Mouse (Mus musculus) neural tube, embryonic 14.5 days (tissue): ENCODE measurements around the gene Cpsf2. TPM values are rescaled to one million over a fixed set of nuclear protein-coding genes. Genes with fewer than 3 reads are reported as not detected.

Experiments used
- ATAC-seq: fragments of 200-750 bp; cut with Nextera tagmentation; 2 replicates; pipeline ENCODE4 v1.8.0; 2017; ENCODE audit warnings: low read depth, mild to moderate bottlenecking, moderate TSS enrichment, moderate library complexity
- H3K27ac ChIP-seq: fragments of 300-500 bp; sonication (generic); 2 replicates; pipeline ENCODE4 v1.5.1; 2014; ENCODE audit warnings: low read depth, mild to moderate bottlenecking, control low read depth, low read length, moderate library complexity, mixed read lengths
- H3K27me3 ChIP-seq: fragments of 300-500 bp; sonication (generic); 2 replicates; pipeline ENCODE4 v1.6.1; 2014; ENCODE audit warnings: low read length; ENCODE audit not compliant: control insufficient read depth, insufficient read depth
- H3K36me3 ChIP-seq: fragments of 300-500 bp; sonication (generic); 2 replicates; pipeline ENCODE4 v1.6.1; 2014; ENCODE audit warnings: low read length, mixed read lengths; ENCODE audit not compliant: control insufficient read depth, insufficient read depth
- H3K4me1 ChIP-seq: fragments of 300-500 bp; sonication (generic); 2 replicates; pipeline ENCODE4 v1.6.1; 2014; ENCODE audit warnings: low read length; ENCODE audit not compliant: control insufficient read depth, insufficient read depth
- H3K4me2 ChIP-seq: fragments of 300-500 bp; sonication (generic); 2 replicates; pipeline ENCODE4 v1.6.1; 2014; ENCODE audit warnings: mild to moderate bottlenecking, low read depth, low read length, control low read depth
- H3K4me3 ChIP-seq: fragments of 300-500 bp; sonication (generic); 2 replicates; pipeline ENCODE4 v1.5.1; 2014; ENCODE audit warnings: low read depth, low read length, control low read depth, mixed read lengths
- H3K9ac ChIP-seq: fragments of 300-500 bp; sonication (generic); replicated peaks from 2 replicates; pipeline ENCODE4 v1.6.1; 2014; ENCODE audit warnings: low read depth, mild to moderate bottlenecking, control low read depth, low read length, mixed read lengths
- H3K9me3 ChIP-seq: fragments of 300-500 bp; sonication (generic); 2 replicates; pipeline ENCODE4 v1.6.1; 2016; ENCODE audit warnings: low read length; ENCODE audit not compliant: control insufficient read depth
- WGBS: fragments of 180-500 bp; shearing (Covaris S2); extraction: QIAGEN DNeasy Blood & Tissue Kit; methylation state at CpG from one replicate; pipeline ENCODE4 v1.1.7; 2014; 5-methylcytosine and 5-hydroxymethylcytosine counted together
- polyA plus RNA-seq: library from polyadenylated mRNA; unstranded; fragments of >200 nt; fragmentation: Nextera tagmentation; extraction: Ambion mirVana; gene quantifications from 2 replicates; pipeline ENCODE4 v1.2.1, GENCODE M21; 2014

Cpsf2 gene
- polyA plus RNA-seq, 1 experiment from 2014 or later, result 34.5 TPM

DNA sequence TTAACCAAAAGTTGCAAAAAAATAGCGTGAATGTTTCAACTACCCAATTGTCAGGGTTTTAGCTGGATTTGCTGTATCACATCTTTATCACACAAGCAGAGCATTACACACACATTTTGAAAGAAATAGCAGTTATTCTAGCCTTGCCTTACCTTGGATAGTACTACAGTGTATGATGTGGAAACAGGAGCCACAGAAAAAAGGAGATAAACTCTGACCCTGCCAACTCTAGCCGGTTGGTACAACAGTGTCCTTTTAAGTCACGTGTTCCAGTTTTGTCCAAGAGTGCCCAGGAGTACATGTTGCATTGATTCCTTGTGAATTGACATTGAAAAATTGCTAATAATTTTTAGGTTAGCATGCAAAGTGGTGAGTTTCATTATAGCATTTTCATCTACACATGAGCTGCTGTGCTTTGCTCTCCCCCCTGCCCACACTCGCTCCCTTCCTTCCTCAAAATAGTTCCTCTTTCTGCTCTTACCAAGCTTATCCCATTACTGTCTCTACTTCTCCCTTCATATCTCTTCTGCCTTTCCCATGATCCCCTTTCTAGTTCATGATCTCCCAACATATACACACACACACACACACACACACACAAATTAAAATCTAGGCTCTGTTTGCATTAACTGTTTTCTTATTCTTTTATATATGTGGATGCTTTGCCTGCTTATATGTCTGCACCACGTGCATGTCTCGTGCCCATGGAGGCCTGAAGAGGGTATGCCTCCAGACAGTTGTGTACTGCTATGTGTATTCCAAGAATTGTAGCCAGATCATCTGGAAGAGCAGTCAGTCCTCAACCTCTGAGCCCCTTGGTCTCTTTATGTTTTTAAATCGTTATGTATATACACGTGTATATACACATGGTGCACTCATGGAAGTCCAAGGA lies 19.0 kb downstream of the Cpsf2 start:
- Histone ChIP-seq H3K36me3 (peaks cover 50% of the 10 kb centered on the region), H3K27ac (no peak overlapping the region), H3K9ac (no peak overlapping the region), H3K4me3 (no peak overlapping the region), H3K4me1 (no peaks in the 10 kb centered on the region), H3K9me3 (no peaks in the 10 kb centered on the region), H3K4me2 (no peak overlapping the region), H3K27me3 (no peaks in the 10 kb centered on the region)
- ATAC-seq, result no peak
- WGBS, result 96% methylated on average over 8 of the region's 8 CpGs

DNA sequence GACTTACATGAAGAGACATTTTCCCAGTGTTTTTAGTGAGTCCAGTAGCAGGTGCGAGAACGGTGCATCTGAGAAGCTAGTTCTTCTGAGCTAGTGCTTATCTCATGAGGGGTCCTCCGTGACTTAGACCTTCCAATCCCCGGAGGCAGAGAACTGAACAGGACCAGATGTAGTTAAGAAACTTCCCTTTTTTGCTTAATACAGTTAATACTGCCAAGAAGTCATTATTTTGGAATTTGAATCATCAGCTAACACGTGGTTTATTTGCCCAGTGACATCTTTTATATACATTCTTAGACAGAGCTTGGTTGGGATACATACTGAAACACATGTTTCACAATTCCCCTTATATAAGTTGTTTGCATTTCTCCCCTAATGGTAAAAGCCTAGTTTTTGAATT lies 23.1 kb downstream of the Cpsf2 start:
- no peak overlapping the region for H3K27ac ChIP-seq
- WGBS, result 96% methylated on average over 5 of the region's 5 CpGs
- no peak for ATAC-seq
- no peaks in the 10 kb centered on the region for H3K4me1 ChIP-seq
- no peak overlapping the region for H3K4me3 ChIP-seq
- H3K36me3 ChIP-seq, result peaks cover 53% of the 10 kb centered on the region
- no peak overlapping the region for H3K9ac ChIP-seq
- no peaks in the 10 kb centered on the region for H3K27me3 ChIP-seq
- H3K9me3 ChIP-seq, result no peaks in the 10 kb centered on the region
- no peak overlapping the region for H3K4me2 ChIP-seq

DNA sequence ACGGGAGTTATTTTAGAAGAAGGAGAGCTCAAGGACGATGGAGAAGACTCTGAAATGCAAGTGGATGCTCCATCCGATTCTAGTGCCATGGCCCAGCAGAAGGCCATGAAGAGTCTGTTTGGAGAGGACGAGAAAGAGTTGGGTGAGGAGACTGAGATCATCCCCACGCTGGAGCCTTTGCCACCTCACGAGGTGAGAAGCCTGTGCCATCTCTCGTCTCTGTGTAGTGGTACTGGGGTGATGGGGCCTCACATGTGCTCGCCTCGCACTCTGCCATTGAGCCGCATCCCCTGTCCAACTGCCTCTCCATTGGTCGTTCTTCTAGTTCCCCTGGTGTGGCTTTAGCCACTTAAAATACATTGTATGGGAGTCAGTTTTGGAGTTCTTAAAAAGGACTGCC lies 25.0 kb downstream of the Cpsf2 start:
- Histone ChIP-seq H3K27ac (no peak overlapping the region), H3K27me3 (no peaks in the 10 kb centered on the region), H3K9me3 (no peaks in the 10 kb centered on the region), H3K4me2 (no peak overlapping the region), H3K4me3 (no peak overlapping the region), H3K36me3 (peaks cover 58% of the 10 kb centered on the region), H3K4me1 (no peaks in the 10 kb centered on the region), H3K9ac (no peak overlapping the region)
- WGBS, result 94% methylated on average over 11 of the region's 11 CpGs
- ATAC-seq, result no peak

DNA sequence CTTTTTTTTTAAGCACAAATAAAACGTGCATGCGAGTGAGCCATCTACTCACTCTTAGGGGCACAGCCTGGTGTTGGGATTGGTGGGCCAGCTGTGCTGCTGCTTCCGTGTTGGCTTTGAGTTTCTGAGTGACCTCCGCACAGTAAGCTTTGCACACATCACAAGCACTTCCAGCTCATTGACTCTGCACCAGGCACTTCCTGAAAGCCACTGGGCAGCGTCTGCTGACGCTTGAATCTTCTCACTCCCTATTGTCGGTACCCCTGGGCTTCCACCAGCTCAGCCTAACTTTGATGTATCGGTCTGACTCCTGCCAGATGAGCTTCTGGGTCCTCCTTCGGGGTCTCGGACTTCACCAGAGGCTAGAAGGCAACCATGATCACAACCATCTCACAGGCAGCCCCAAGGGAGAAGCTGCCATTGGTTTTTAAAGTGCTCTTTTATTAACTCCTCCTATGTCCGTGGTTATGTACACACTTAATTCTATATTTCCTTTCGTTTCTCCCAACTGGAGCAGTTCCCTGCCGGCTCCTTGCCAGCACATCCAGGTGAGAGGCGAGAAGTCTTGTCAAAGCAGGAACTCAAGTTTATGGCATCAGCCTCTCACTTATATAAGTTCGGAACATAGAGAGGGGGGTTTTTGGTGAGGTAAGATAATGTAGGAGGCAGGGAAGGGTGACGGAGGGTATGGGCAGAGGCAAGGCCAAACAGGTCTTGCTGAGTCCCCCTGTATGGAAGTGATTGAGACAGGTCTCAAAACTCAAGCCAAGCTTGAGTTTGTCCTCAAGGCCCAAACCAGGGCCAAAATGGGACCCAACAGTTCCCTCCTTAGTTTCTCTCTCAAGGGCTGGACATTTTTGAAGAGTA lies 32.6 kb downstream of the Cpsf2 start:
- H3K9me3 ChIP-seq, result no peaks in the 10 kb centered on the region
- H3K9ac ChIP-seq, result no peak overlapping the region
- H3K27me3 ChIP-seq, result no peaks in the 10 kb centered on the region
- H3K27ac ChIP-seq, result no peak overlapping the region
- WGBS, result 89% methylated on average over 16 of the region's 16 CpGs
- ATAC-seq, result no peak
- 0 out of 2 replicates have a peak, but pooled peaks cover 8% of the 10 kb centered on the region for H3K36me3 ChIP-seq
- no peak overlapping the region for H3K4me3 ChIP-seq
- no peak overlapping the region for H3K4me2 ChIP-seq
- H3K4me1 ChIP-seq, result no peaks in the 10 kb centered on the region

DNA sequence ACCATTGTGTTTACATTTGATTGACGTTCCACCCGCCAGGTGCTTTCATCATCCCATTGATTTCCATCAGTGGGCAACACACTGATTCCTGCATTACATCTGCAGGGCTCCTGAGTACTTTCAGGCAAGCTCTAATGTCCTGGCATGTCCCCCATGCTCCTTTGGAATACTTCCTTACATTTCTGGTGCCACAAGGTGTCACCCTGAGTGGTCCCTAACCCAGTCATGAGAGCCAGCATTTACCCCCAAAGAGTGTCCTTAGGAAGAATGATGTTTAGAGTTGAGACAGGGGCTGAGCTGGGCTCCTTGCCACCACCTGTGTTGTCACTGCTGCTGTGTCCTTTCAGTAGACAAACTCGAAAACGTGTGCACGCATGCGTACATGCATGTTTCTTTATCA lies 33.8 kb downstream of the Cpsf2 start:
- ATAC-seq, result no peak
- Histone ChIP-seq H3K27ac (no peak overlapping the region), H3K36me3 (0 out of 2 replicates have a peak, but pooled peaks cover 5% of the 10 kb centered on the region), H3K4me3 (no peak overlapping the region), H3K27me3 (no peaks in the 10 kb centered on the region), H3K4me2 (no peak overlapping the region), H3K9ac (no peak overlapping the region), H3K9me3 (no peaks in the 10 kb centered on the region), H3K4me1 (no peaks in the 10 kb centered on the region)
- WGBS, result 93% methylated on average over 6 of the region's 6 CpGs

DNA sequence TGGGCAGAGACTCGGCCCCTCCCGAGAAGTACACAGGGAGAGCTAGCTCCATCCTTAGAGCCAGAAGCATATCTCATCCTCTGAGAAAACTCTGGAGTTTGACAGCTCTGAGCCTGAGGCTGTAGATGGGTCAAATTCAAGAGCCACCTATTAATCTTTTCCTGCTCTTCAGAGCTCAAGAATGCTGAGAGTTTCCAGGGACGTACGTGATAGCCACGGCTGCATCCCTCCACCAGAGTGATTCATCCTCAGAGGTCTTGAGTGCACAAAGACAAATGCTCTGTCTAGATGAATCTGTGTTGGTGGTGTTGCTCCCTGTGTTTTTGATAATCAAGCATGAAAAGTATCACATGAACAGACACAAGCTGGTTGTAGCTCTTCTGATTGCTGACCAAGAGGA lies 38.6 kb downstream of the Cpsf2 start:
- no peaks in the 10 kb centered on the region for H3K9me3 ChIP-seq
- no peak overlapping the region for H3K27ac ChIP-seq
- H3K9ac ChIP-seq, result no peak overlapping the region
- H3K27me3 ChIP-seq, result no peaks in the 10 kb centered on the region
- H3K4me1 ChIP-seq, result no peaks in the 10 kb centered on the region
- no peak for ATAC-seq
- H3K36me3 ChIP-seq, result no peaks in the 10 kb centered on the region
- H3K4me2 ChIP-seq, result no peak overlapping the region
- 75% methylated on average over 5 of the region's 5 CpGs for WGBS
- H3K4me3 ChIP-seq, result no peak overlapping the region

DNA sequence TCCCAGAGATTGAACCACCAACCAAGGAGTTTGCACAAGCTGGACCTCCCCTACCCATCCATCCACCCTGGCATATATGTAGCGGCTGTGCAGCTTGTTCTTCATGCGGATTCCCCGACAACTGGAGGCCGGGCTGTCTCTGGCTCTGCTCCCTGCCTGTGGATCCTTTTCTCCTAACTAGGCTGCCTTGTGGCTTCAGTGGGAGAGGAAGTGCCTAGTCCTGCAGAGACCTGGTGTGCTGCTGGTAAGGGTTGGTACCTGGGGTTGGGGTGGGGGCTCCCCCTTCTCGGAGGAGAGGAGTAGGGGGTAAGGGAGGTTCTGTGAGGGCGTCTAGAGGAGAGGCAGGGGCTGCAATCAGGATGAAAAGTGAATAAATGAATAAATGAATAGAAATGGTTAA lies 39.3 kb downstream of the Cpsf2 start:
- Histone ChIP-seq H3K4me2 (no peak overlapping the region), H3K4me3 (no peak overlapping the region), H3K27me3 (no peaks in the 10 kb centered on the region), H3K9ac (no peak overlapping the region), H3K27ac (no peak overlapping the region), H3K36me3 (no peaks in the 10 kb centered on the region), H3K4me1 (no peaks in the 10 kb centered on the region), H3K9me3 (no peaks in the 10 kb centered on the region)
- no peak for ATAC-seq
- WGBS, result 93% methylated on average over 6 of the region's 6 CpGs

DNA sequence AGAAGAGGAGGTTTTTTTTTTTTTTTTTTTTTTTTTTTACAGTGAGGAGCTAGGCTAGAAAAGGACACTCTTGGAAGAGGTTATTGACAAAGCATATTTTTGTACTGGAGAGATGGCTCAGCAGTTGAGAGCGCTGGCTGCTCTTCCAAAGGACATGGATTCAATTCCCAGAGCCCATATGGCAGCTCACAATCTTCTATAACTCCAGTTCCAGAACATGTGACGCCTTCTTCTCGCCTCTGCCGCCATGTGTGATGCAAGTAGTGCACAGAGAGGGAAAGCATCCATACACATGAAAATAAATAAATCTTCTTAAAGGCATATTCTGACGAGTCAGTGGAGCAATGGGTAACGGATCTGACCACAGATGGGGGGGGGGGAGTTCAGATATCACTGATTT lies 46.1 kb downstream of the Cpsf2 start:
- no peaks in the 10 kb centered on the region for H3K4me1 ChIP-seq
- 89% methylated on average over 6 of the region's 6 CpGs for WGBS
- H3K36me3 ChIP-seq, result no peaks in the 10 kb centered on the region
- no peak overlapping the region for H3K9ac ChIP-seq
- no peaks in the 10 kb centered on the region for H3K27me3 ChIP-seq
- H3K4me2 ChIP-seq, result no peak overlapping the region
- H3K4me3 ChIP-seq, result no peak overlapping the region
- H3K9me3 ChIP-seq, result no peaks in the 10 kb centered on the region
- no peak for ATAC-seq
- no peak overlapping the region for H3K27ac ChIP-seq

DNA sequence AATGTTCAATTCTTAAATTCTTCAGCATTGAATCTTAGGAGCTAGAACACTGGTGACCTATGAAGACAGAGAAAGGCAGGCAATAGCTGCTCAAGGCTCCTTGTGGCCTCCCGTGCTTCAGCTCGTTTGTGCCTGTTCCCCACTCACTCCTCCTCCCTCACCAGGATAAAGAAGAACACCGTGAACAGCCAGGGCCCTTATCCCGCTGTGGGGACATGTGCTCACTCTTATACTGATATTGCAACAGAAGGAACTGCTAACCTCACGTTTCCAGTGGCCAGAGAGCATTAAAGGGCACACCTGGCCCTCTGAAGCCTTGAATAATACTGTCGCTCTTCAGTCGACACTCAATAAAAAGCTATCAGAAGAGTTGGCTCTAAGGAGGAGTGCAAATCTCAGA lies 53.4 kb downstream of the Cpsf2 start:
- Histone ChIP-seq H3K4me2 (no peak overlapping the region), H3K4me1 (no peaks in the 10 kb centered on the region), H3K4me3 (no peak overlapping the region), H3K9ac (no peak overlapping the region), H3K27ac (no peak overlapping the region), H3K36me3 (no peaks in the 10 kb centered on the region), H3K27me3 (no peaks in the 10 kb centered on the region), H3K9me3 (no peaks in the 10 kb centered on the region)
- 61% methylated on average over 7 of the region's 7 CpGs for WGBS
- no peak for ATAC-seq
